Mouse (Mus musculus): ENCODE data around the gene Ap4b1. TPM values are rescaled to one million over a fixed set of nuclear protein-coding genes. Genes with fewer than 3 reads are reported as not detected.
"Not testable (repeated sequence)": the region's sequence is repeated elsewhere in the genome, so short reads cannot be mapped to it uniquely, and the experiment has no call there.

Ap4b1 gene
- polyA plus RNA-seq, 1 experiment from 2014 or later: 19.1 TPM

GRCm38 (mm10) chr3:103830681-103831080 is 21.4 kb downstream of the Ap4b1 start:
- not testable (repeated sequence) for H3K9me3 ChIP-seq (ENCODE audit: low read depth, low read length); H3K36me3 ChIP-seq (ENCODE audit: insufficient read depth); H3K27me3 ChIP-seq (ENCODE audit: insufficient read depth, low read length); H3K4me3 ChIP-seq (ENCODE audit: low read depth, low read length); ATAC-seq (ENCODE audit: insufficient read depth); H3K27ac ChIP-seq (ENCODE audit: low read depth); H3K4me1 ChIP-seq (ENCODE audit: insufficient read depth); H3K4me2 ChIP-seq; H3K9ac ChIP-seq
- peak; percentile 29 for DNase-seq
- TF ChIP-seq CTCF (IDR thresholded peaks at IDR 0.05; ENCODE audit: low read depth): peak; percentile 31
- 72% methylated on average over 1 of the region's 1 CpGs for WGBS

DNA sequence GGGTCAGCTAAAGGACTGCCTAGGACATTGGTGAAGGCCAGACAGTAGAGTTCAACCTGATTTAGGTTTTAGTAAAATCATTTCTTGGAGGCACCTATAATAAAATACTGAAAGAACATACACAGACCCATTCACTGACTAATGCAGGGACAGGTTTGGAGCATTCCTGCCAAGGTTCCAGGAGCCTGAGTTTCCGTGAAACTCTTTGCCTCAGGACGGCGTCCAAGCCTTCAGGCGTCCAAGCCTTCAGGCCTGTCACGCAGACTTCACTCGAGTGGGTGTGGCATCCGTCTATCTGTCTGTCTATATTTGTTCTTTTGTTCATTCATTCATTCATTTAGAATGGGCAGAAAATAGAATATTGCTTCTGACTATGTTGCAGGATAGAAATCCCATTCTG is 21.8 kb downstream of the Ap4b1 start:
- Histone ChIP-seq H3K36me3 (ENCODE audit: insufficient read depth) (no peaks in the 10 kb centered on the region), H3K9me3 (ENCODE audit: low read depth, low read length) (no peaks in the 10 kb centered on the region), H3K27me3 (ENCODE audit: insufficient read depth, low read length) (no peaks in the 10 kb centered on the region), H3K27ac (ENCODE audit: low read depth) (no peak overlapping the region), H3K4me2 (no peak overlapping the region), H3K9ac (no peak overlapping the region), H3K4me3 (ENCODE audit: low read depth, low read length) (no peak overlapping the region), H3K4me1 (ENCODE audit: insufficient read depth) (no peaks in the 10 kb centered on the region)
- DNase-seq (no peak), ATAC-seq (ENCODE audit: insufficient read depth) (no peak)
- no peak for TF ChIP-seq CTCF (IDR thresholded peaks at IDR 0.05; ENCODE audit: low read depth)
- WGBS: 84% methylated on average over 7 of the region's 7 CpGs

DNA sequence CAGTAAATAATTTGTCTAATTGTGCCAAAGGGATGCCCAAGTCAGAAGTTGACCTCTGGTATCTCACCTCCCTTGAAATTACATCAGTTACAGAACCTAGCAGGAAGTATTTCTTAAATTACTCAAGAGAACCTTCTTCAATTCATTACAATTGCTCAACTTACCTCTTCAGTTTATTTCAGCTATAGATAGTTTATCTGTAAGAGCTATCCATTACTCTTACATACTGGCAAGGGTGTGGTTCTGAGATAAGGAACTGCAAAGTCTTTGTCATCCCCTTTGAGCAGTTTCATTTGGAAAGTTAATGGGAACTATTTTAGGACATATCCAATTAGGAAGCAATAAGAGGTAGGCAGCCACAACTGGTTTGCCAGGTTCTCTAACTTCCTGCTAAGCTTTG is 23.1 kb downstream of the Ap4b1 start, which contains the start of gene Bcl2l15:
Bcl2l15 (plus strand) TSS at position 176 of the 400 bp plus-strand sequence.
- no peaks in the 10 kb centered on the region for H3K27me3 ChIP-seq (ENCODE audit: insufficient read depth, low read length)
- H3K9ac ChIP-seq: no peak within 1 kb of the TSS
- no peaks in the 10 kb centered on the region for H3K9me3 ChIP-seq (ENCODE audit: low read depth, low read length)
- no peak within 1 kb of the TSS for H3K27ac ChIP-seq (ENCODE audit: low read depth)
- no peak for TF ChIP-seq CTCF (IDR thresholded peaks at IDR 0.05; ENCODE audit: low read depth)
- H3K4me1 ChIP-seq (ENCODE audit: insufficient read depth): no peaks in the 10 kb centered on the region
- DNase-seq (no peak), ATAC-seq (ENCODE audit: insufficient read depth) (no peak)
- no peak within 1 kb of the TSS for H3K4me2 ChIP-seq
- no peaks in the 10 kb centered on the region for H3K36me3 ChIP-seq (ENCODE audit: insufficient read depth)
- no peak within 1 kb of the TSS for H3K4me3 ChIP-seq (ENCODE audit: low read depth, low read length)

GRCm38 (mm10) chr3:103834001-103834400 is 24.7 kb downstream of the Ap4b1 start:
- ATAC-seq (ENCODE audit: insufficient read depth) (no peak), DNase-seq (no peak)
- TF ChIP-seq CTCF (IDR thresholded peaks at IDR 0.05; ENCODE audit: low read depth): no peak
- Histone ChIP-seq H3K9ac (no peak overlapping the region), H3K4me3 (ENCODE audit: low read depth, low read length) (no peak overlapping the region), H3K27me3 (ENCODE audit: insufficient read depth, low read length) (no peaks in the 10 kb centered on the region), H3K4me2 (no peak overlapping the region), H3K36me3 (ENCODE audit: insufficient read depth) (no peaks in the 10 kb centered on the region), H3K27ac (ENCODE audit: low read depth) (no peak overlapping the region), H3K4me1 (ENCODE audit: insufficient read depth) (no peaks in the 10 kb centered on the region), H3K9me3 (ENCODE audit: low read depth, low read length) (no peaks in the 10 kb centered on the region)
- 88% methylated on average over 2 of the region's 2 CpGs for WGBS

DNA sequence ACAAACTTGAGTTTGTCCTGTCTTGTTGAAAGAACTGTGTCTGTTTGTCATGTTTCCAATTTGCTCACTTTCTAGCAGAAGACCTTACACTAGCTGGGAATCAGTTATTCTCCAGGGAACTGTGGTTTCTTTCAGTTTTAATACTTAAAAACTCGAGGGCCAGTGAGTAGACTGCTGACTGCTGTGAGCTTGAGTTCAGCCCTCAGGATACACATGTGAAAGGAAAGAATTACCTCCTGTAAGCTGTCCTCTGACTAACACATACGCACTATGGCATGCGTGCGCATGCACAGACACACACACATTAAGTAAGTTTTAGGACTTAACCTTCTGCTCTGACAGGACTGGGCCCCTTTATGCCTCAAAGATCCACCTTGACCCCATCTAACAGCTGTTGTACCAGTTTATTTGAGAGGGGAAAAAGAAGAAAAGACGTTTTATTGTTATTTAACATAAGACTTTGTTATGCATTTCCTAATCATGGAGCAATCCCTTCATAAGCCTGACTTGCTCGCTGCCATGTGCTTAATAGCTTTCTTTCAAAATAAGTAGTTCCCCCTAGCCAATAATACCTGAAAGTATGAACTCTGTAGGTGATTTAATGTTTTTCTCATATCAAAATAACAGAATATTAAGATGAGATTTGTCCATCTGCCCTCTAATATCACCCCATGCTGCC is 26.1 kb downstream of the Ap4b1 start:
- no peaks in the 10 kb centered on the region for H3K36me3 ChIP-seq (ENCODE audit: insufficient read depth)
- no peaks in the 10 kb centered on the region for H3K27me3 ChIP-seq (ENCODE audit: insufficient read depth, low read length)
- no peak for DNase-seq
- no peak overlapping the region for H3K4me2 ChIP-seq
- 72% methylated on average over 6 of the region's 6 CpGs for WGBS
- no peak overlapping the region for H3K4me3 ChIP-seq (ENCODE audit: low read depth, low read length)
- no peaks in the 10 kb centered on the region for H3K9me3 ChIP-seq (ENCODE audit: low read depth, low read length)
- ATAC-seq (ENCODE audit: insufficient read depth): no peak
- H3K27ac ChIP-seq (ENCODE audit: low read depth): no peak overlapping the region
- no peak overlapping the region for H3K9ac ChIP-seq
- no peak for TF ChIP-seq CTCF (IDR thresholded peaks at IDR 0.05; ENCODE audit: low read depth)
- no peaks in the 10 kb centered on the region for H3K4me1 ChIP-seq (ENCODE audit: insufficient read depth)

DNA sequence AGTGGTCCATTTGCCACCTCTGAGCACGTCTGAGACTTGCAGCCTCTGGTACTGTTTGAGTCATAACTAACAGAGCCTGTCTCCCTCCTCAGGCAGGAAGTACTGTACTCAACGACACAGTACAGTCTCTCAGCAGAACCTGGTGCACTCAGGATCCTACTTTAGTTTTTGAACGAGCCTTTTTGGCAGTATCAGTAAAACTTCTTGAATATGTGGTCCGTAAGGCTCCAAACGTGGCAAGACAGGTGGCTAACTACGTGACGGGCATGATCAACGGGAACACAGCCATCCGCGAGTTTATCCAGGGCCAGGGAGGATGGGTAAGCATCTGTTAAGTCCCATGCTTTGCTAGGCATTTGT is 26.6 kb downstream of the Ap4b1 start:
- no peak for ATAC-seq (ENCODE audit: insufficient read depth)
- no peak overlapping the region for H3K9ac ChIP-seq
- H3K4me2 ChIP-seq: no peak overlapping the region
- no peak overlapping the region for H3K4me3 ChIP-seq (ENCODE audit: low read depth, low read length)
- H3K36me3 ChIP-seq (ENCODE audit: insufficient read depth): no peaks in the 10 kb centered on the region
- H3K9me3 ChIP-seq (ENCODE audit: low read depth, low read length): no peaks in the 10 kb centered on the region
- DNase-seq: no peak
- H3K4me1 ChIP-seq (ENCODE audit: insufficient read depth): no peaks in the 10 kb centered on the region
- 71% methylated on average over 10 of the region's 10 CpGs for WGBS
- no peak for TF ChIP-seq CTCF (IDR thresholded peaks at IDR 0.05; ENCODE audit: low read depth)
- H3K27me3 ChIP-seq (ENCODE audit: insufficient read depth, low read length): no peaks in the 10 kb centered on the region
- H3K27ac ChIP-seq (ENCODE audit: low read depth): no peak overlapping the region

GRCm38 (mm10) chr3:103836453-103836852 is 27.1 kb downstream of the Ap4b1 start:
- Histone ChIP-seq H3K9me3 (ENCODE audit: low read depth, low read length) (no peaks in the 10 kb centered on the region), H3K27me3 (ENCODE audit: insufficient read depth, low read length) (no peaks in the 10 kb centered on the region), H3K27ac (ENCODE audit: low read depth) (no peak overlapping the region), H3K4me3 (ENCODE audit: low read depth, low read length) (no peak overlapping the region), H3K9ac (no peak overlapping the region), H3K4me2 (no peak overlapping the region), H3K4me1 (ENCODE audit: insufficient read depth) (no peaks in the 10 kb centered on the region), H3K36me3 (ENCODE audit: insufficient read depth) (no peaks in the 10 kb centered on the region)
- 88% methylated on average over 5 of the region's 5 CpGs for WGBS
- no peak for DNase-seq
- no peak for ATAC-seq (ENCODE audit: insufficient read depth)
- no peak for TF ChIP-seq CTCF (IDR thresholded peaks at IDR 0.05; ENCODE audit: low read depth)

All from lung, embryonic 14.5 days (tissue).